Mouse (Mus musculus): ENCODE measurements at regions not wholly inside any gene's neighbourhood (a gene's known extent, or its start where the extent isn't known, plus 50 kb on each side); places are given as distances from the start of the nearest gene placed in this dataset.

GRCm38 (mm10) chr10:111080322-111080721 lies 70.4 kb upstream of the Zdhhc17 start:
- in situ Hi-C loops (cut with MboI, MseI) = loop anchor here (25.0 kb wide), 1 partner anchor 293 kb away; no protein-coding TSS in a partner anchor

DNA sequence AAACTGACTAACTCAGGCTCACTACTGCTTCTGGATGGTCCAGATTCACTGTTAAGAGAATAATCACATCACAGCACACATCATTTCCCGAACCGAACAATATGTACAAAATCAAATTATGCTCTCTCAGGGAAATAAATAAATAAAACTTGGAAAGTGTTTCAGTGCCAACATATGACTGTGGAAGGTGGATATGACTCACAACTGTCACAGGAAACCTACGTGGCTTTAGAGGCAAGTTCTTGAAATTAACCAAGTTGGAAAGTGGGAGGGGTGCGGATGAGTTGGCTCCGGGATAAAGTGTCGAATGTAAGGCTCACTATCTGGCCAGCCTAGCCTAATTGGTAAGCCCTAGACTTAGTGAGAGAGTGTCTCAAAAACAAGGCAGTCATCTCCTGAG lies 69.1 kb upstream of the Zdhhc17 start:
- in situ Hi-C loops (cut with MboI, MseI) = loop anchor here (25.0 kb wide), 1 partner anchor 292 kb away; no protein-coding TSS in a partner anchor

DNA sequence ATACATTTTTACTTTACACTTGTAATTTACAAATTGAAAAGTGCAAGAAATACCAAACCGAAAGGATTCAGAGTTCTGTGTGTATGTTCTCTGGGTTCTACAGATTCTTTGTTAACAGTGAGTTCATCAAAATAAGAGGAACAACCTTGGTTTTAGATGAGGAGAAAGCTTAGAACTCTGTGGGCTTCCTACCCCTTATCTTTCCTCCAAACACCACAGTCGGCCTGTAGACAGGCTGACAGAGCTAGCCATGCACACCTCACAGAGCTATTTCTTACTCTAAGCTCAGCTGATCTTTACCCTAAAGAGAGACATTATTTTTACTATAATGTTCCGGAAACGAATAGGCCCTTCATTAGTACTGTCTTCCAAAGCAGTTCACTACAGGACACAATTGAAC lies 67.7 kb upstream of the Zdhhc17 start:
- in situ Hi-C loops (cut with MboI, MseI) = loop anchor here (25.0 kb wide), 1 partner anchor 290 kb away; no protein-coding TSS in a partner anchor

GRCm38 (mm10) chr10:111073851-111074430 lies 64.0 kb upstream of the Zdhhc17 start:
- in situ Hi-C loops (cut with MboI, MseI) = no loop called here

DNA sequence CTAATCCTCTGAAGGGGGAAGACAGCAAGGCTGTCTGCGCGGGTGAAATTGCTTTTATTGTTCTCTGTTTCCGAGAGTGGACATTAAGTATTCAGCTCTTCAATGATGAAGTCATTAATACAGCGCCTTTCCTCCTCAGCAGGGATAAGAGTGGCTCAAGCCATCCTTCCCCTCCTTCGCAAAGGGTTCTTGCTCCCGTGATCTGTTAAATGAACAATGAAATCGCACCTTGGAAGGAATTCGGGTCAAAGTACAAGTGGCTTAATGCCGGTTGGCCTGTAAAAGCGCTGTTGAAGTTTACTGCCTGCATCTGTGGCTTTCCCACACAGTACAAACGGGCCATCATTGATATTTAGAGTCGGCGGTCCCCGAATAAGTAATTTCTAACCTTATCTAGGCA lies 63.3 kb upstream of the Zdhhc17 start:
- in situ Hi-C loops (cut with MboI, MseI) = no loop called here

- in situ Hi-C loops (cut with MboI, MseI) = no loop called here
Observed at GRCm38 (mm10) chr10:111072554-111072909, 62.6 kb upstream of the Zdhhc17 start.

DNA sequence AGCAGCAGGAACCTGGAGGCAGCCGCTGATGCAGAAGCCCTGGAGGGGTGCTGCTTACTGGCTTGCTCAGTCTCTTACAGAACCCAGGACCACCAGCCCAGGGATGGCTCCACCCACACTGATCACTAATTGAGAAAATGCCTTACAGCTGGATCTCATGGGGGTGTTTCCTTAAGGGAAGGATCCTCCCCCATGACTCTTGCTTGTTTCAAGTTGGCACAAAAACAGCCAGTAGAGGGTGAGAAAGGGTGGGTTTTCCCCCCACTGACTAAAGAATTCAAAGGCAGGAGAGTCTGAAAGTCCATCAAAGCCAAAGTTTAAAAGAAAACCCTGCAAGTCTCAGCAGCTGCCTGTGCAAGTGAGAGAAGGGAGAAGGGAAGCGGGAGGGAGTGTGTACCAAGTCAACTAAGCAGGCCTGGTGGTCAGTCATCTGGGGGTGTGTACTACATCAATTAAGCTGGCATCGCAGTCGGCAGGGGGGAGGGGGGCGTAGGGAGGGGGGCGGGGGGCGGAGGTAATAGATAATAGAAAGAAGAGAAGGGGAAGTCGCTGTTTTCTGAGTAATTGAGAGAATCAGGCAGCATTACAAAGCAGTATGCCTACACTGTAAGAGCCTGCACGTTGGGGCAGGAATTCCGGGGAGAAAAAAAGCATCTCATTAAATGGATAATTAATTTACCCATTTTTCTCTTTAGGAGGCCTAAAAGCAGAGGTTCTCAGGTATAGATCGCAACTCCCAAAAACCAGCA lies 62.0 kb upstream of the Zdhhc17 start:
- in situ Hi-C loops (cut with MboI, MseI) = no loop called here

DNA sequence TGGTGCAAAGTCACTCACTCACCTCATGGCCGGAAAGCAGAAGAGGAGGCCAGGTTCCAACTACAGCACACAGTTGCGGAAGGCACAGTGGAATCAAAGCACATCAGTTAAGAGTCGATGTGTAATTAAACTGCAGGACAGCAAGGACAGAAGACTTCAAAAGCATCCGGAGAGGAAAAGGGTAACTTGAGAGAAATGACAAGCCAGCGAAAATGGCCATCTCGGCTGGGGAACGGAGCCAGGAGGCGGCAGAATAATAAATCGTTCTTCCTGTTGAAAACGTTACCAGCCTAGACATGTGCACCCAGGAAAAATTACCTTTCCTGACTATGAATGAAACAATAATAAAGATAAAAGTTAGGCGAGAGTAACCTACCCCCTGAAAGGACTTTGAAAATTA lies 56.2 kb upstream of the Zdhhc17 start:
- in situ Hi-C loops (cut with MboI, MseI) = no loop called here

DNA sequence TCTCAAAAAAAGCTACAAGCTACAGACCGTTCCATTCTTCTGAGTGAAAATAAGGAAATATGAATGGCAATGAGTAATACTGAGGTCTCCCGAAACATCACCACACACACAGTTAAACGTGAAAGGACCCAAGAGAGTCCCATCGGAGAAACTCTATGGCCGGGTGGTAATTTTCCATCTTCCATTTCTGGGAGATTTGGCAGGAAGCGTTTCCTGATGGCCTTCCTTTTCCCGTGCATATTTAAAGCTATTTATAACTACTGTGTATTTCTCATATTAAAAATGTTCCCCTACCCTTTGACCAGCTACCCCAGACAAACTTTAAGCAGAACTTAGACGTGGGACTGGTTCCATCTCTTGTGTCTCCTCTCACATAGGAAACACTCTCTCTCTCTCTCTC lies 50.7 kb upstream of the Zdhhc17 start:
- in situ Hi-C loops (cut with MboI, MseI) = no loop called here
